Comparison of ENCODE assay signal across 29 mouse cellular contexts in genomic region chr8:104742039-104742438, GRCm38 (mm10). TPM values are rescaled to one million over a fixed set of nuclear protein-coding genes. Genes with fewer than 3 reads are reported as not detected.
A peak's percentile ranks its signal among the peaks of the same experiment; 100 is the strongest.
DNase-seq lines count a peak whose midpoint lies in the region; ATAC-seq and TF ChIP-seq lines count a peak whose summit lies in the region.
"Had no signal": no experiment of that assay in that cellular context is flagged by ENCODE, and none has a peak within 500 bp of the region (broad histone marks: within the 10 kb centered on the region; RNA-seq: fewer than 3 reads in every experiment).

No protein-coding gene starts in this region.

- no peaks in the 10 kb centered on the region for H3K4me1 ChIP-seq in kidney, embryonic 16.5 days (ENCODE audit: insufficient read depth, low read length)
- H3K4me1 ChIP-seq in liver, adult 2 months (ENCODE audit: control insufficient read depth, insufficient read depth, low read length) = peaks cover 9% of the 10 kb centered on the region
- no peaks in the 10 kb centered on the region for H3K4me1 ChIP-seq in liver, embryonic 11.5 days (replicated peaks; ENCODE audit: control insufficient read depth, insufficient read depth, low read length)
- H3K4me1 ChIP-seq: forebrain, embryonic 12.5 days; heart, embryonic 13.5 days; limb, embryonic 13.5 days; neural tube, embryonic 15.5 days had no signal

- H3K79me2 ChIP-seq in liver, adult 2 months (ENCODE audit: control insufficient read depth, insufficient read depth, low read length) = no peaks in the 10 kb centered on the region

- H3K36me3 ChIP-seq in kidney, embryonic 16.5 days (ENCODE audit: insufficient read depth, low read length) = no peaks in the 10 kb centered on the region
- H3K36me3 ChIP-seq in liver, adult 2 months (ENCODE audit: control insufficient read depth, insufficient read depth, low read length) = peaks cover 24% of the 10 kb centered on the region
- no peaks in the 10 kb centered on the region for H3K36me3 ChIP-seq in liver, embryonic 11.5 days (ENCODE audit: control insufficient read depth, insufficient read depth, low read length)
- H3K36me3 ChIP-seq: forebrain, embryonic 12.5 days; heart, embryonic 13.5 days; limb, embryonic 13.5 days; neural tube, embryonic 15.5 days had no signal

- WGBS in kidney, embryonic 16.5 days = 71% methylated on average over 1 of the region's 1 CpGs
- 83% methylated on average over 1 of the region's 1 CpGs for WGBS in liver, adult 2 months
- WGBS in liver, embryonic 11.5 days = 62% methylated on average over 1 of the region's 1 CpGs

- no peak for TF ChIP-seq POLR2A in liver, adult 2 months (IDR thresholded peaks at IDR 0.05; ENCODE audit: extremely low read depth, insufficient read depth, low read length)

- no peak for ATAC-seq in kidney, embryonic 16.5 days (ENCODE audit: low FRiP score, low TSS enrichment)
- no peak for ATAC-seq in liver, embryonic 11.5 days (replicated peaks; ENCODE audit: low FRiP score)
- ATAC-seq: midbrain, embryonic 16.5 days had no signal

- no peak overlapping the region for H3K27ac ChIP-seq in gastrocnemius, adult 2 months
- no peak overlapping the region for H3K27ac ChIP-seq in kidney, embryonic 16.5 days (ENCODE audit: low read length)
- no peak overlapping the region for H3K27ac ChIP-seq in liver, adult 2 months (replicated peaks; ENCODE audit: insufficient read depth, low read depth, low read length)
- H3K27ac ChIP-seq in liver, embryonic 11.5 days (ENCODE audit: low read depth, low read length) = no peak overlapping the region
- H3K27ac ChIP-seq: forebrain, embryonic 12.5 days; heart, embryonic 13.5 days; hindbrain, embryonic 14.5 days; limb, embryonic 13.5 days; neural tube, embryonic 15.5 days had no signal

- no peak overlapping the region for H3K9ac ChIP-seq in kidney, embryonic 16.5 days (replicated peaks; ENCODE audit: low read length)
- no peak overlapping the region for H3K9ac ChIP-seq in liver, adult 2 months (ENCODE audit: low read depth, low read length)
- no peak overlapping the region for H3K9ac ChIP-seq in liver, embryonic 11.5 days (ENCODE audit: low read depth, low read length)
- H3K9ac ChIP-seq: forebrain, embryonic 12.5 days; heart, embryonic 13.5 days; hindbrain, embryonic 14.5 days; limb, embryonic 13.5 days; neural tube, embryonic 15.5 days had no signal

- H3K4me3 ChIP-seq in gastrocnemius, adult 2 months = no peak overlapping the region
- H3K4me3 ChIP-seq in kidney, embryonic 16.5 days (ENCODE audit: low read length) = no peak overlapping the region
- H3K4me3 ChIP-seq in liver, adult 2 months (ENCODE audit: insufficient read depth, low read depth, low read length) = no peak overlapping the region
- no peak overlapping the region for H3K4me3 ChIP-seq in liver, embryonic 11.5 days (ENCODE audit: low read depth, low read length)
- H3K4me3 ChIP-seq: forebrain, embryonic 12.5 days; heart, embryonic 13.5 days; limb, embryonic 13.5 days; neural tube, embryonic 15.5 days had no signal

- H3K4me2 ChIP-seq in kidney, embryonic 16.5 days (replicated peaks; ENCODE audit: low read depth, low read length) = no peak overlapping the region
- H3K4me2 ChIP-seq in liver, embryonic 11.5 days = no peak overlapping the region
- H3K4me2 ChIP-seq: forebrain, embryonic 12.5 days; heart, embryonic 13.5 days; hindbrain, embryonic 14.5 days; limb, embryonic 13.5 days; neural tube, embryonic 15.5 days had no signal

- intact Hi-C loops in gastrocnemius, adult 2 months (cut with DNase I) = no loop called here

- no peaks in the 10 kb centered on the region for H3K27me3 ChIP-seq in kidney, embryonic 16.5 days (ENCODE audit: insufficient read depth, low read length)
- no peaks in the 10 kb centered on the region for H3K27me3 ChIP-seq in liver, adult 2 months (ENCODE audit: control insufficient read depth, insufficient read depth, low read length)
- no peaks in the 10 kb centered on the region for H3K27me3 ChIP-seq in liver, embryonic 11.5 days (replicated peaks; ENCODE audit: control insufficient read depth, insufficient read depth, low read length)
- H3K27me3 ChIP-seq: forebrain, embryonic 12.5 days; heart, embryonic 13.5 days; limb, embryonic 13.5 days; neural tube, embryonic 15.5 days had no signal

- DNase-seq in gastrocnemius, adult 2 months = no peak
- no peak for DNase-seq in gastrocnemius, postnatal 4 days (ENCODE audit: low spot score in 2 of 2)
- DNase-seq in kidney, adult 8-10 months = peak; percentile 7 to 13
- DNase-seq in liver, adult 2 months (ENCODE audit: extremely low read depth, low read depth, low spot score) = peak; percentile 35
- DNase-seq in liver, embryonic 11.5 days (ENCODE audit: low spot score) = no peak
- DNase-seq in NIH3T3 (ENCODE audit: low read depth) = peak; percentile 8
- no peak for DNase-seq in yolk sac, embryonic 10.5 days (ENCODE audit: low spot score)
- DNase-seq: adrenal gland, adult 2 months; cerebellum, adult 9-10 months; gastrocnemius, postnatal 10 days; heart, postnatal 36 days; kidney, postnatal 10 days; lung, postnatal 4 days; right cerebral cortex, postnatal 25 days; thymus, adult 18-20 months had no signal

- TF ChIP-seq CTCF in gastrocnemius, adult 2 months (IDR thresholded peaks at IDR 0.05) = peak; percentile 9; the same call in 1 of the 2 replicates
- no peak for TF ChIP-seq CTCF in liver, adult 2 months (IDR thresholded peaks at IDR 0.05; ENCODE audit: low read depth, low read length)

- no peaks in the 10 kb centered on the region for H3K9me3 ChIP-seq in kidney, embryonic 16.5 days (ENCODE audit: low read length)
- H3K9me3 ChIP-seq in liver, embryonic 11.5 days (ENCODE audit: control insufficient read depth, low read length) = no peaks in the 10 kb centered on the region
- H3K9me3 ChIP-seq: forebrain, embryonic 12.5 days; limb, embryonic 13.5 days; neural tube, embryonic 15.5 days had no signal

RNA-seq across cellular contexts. Expression of gene Ces2a, which starts 8.2 kb away (rescaled TPM):
- total RNA-seq in gastrocnemius, adult 2 months (2021) = not detected
- not detected for total RNA-seq in gastrocnemius, postnatal 4 days (2021)
- 0.09 and 0.32 TPM in 2 replicates for polyA plus RNA-seq in kidney, embryonic 16.5 days (2015; fragmentation: Nextera tagmentation; extraction: Ambion mirVana)
- 551 and 915 TPM in 2 replicates for total RNA-seq in liver, adult 2 months (2014; rRNA removed)
- 242 and 580 TPM in 2 replicates for polyA plus RNA-seq in liver, adult 2 months (2012; rRNA removed)
- 2.0 and 2.3 TPM in 2 replicates for polyA plus RNA-seq in liver, embryonic 11.5 days (2014; fragmentation: Nextera tagmentation; extraction: Ambion mirVana)
- total RNA-seq: gastrocnemius, postnatal 10 days; heart, postnatal 36 days; layer of hippocampus, postnatal 10 days; left cerebral cortex, adult 8-10 months had no signal
- polyA plus RNA-seq: cortical plate, adult 2 months; embryonic facial prominence, embryonic 11.5 days; forebrain, embryonic 12.5 days; frontal cortex, adult 2 months; heart, embryonic 13.5 days; hindbrain, embryonic 14.5 days; limb, embryonic 13.5 days; midbrain, embryonic 16.5 days; spleen, adult 2 months; stomach, embryonic 14.5 days had no signal

Comparison
In these comparisons a context has a peak if more than half of its experiments do, and no peak if none do; other contexts are left out.
1. DNase-seq: peak in kidney, adult 8-10 months (2 of 2), liver, adult 2 months (single experiment) and NIH3T3 (single experiment); none in gastrocnemius, adult 2 months (single experiment), gastrocnemius, postnatal 4 days (0 of 2), liver, embryonic 11.5 days (single experiment) and yolk sac, embryonic 10.5 days (single experiment).
2. RNA of gene Ces2a, which starts 8.2 kb away (total RNA-seq): 551 to 915 TPM in liver, adult 2 months; not detected in gastrocnemius, postnatal 4 days and not detected in gastrocnemius, adult 2 months; every median in the first group is over 100 times any median in the second.